Mouse (Mus musculus) limb, embryonic 11.5 days (tissue): ENCODE data around the gene Nr1d1. TPM values are rescaled to one million over a fixed set of nuclear protein-coding genes. Genes with fewer than 3 reads are reported as not detected.

Experiments
- ATAC-seq: fragments of 200-750 bp; cut with Nextera tagmentation; 2 replicates; pipeline ENCODE4 v1.8.0; 2017; ENCODE audit warnings: low read depth; ENCODE audit not compliant: insufficient number of reproducible peaks, low FRiP score, low TSS enrichment
- DNase-seq: peaks from one replicate; pipeline ENCODE4 v3.0.0-alpha.2; 2015; ENCODE audit warnings: low spot score
- H3K27ac ChIP-seq: fragments of 300-500 bp; sonication (generic); replicated peaks from 2 replicates; pipeline ENCODE4 v1.5.1; 2014; ENCODE audit warnings: low read depth, mild to moderate bottlenecking, low read length
- H3K27me3 ChIP-seq: fragments of 300-500 bp; sonication (generic); 2 replicates; pipeline ENCODE4 v1.6.1; 2014; ENCODE audit warnings: mild to moderate bottlenecking, low read length, mixed read lengths; ENCODE audit not compliant: control insufficient read depth, insufficient read depth
- H3K36me3 ChIP-seq: fragments of 300-500 bp; sonication (generic); 2 replicates; pipeline ENCODE4 v1.6.1; 2014; ENCODE audit warnings: mild to moderate bottlenecking, low read length, moderate library complexity, mixed read lengths; ENCODE audit not compliant: control insufficient read depth, insufficient read depth
- H3K4me1 ChIP-seq: fragments of 300-500 bp; sonication (generic); 2 replicates; pipeline ENCODE4 v1.6.1; 2014; ENCODE audit warnings: low read length, mixed read lengths; ENCODE audit not compliant: control insufficient read depth, insufficient read depth
- H3K4me2 ChIP-seq: fragments of 300-500 bp; sonication (generic); 2 replicates; pipeline ENCODE4 v1.6.1; 2014; ENCODE audit warnings: low read depth, mild to moderate bottlenecking, moderate library complexity; ENCODE audit not compliant: severe bottlenecking
- H3K4me3 ChIP-seq: fragments of 300-500 bp; sonication (generic); 2 replicates; pipeline ENCODE4 v1.5.1; 2014; ENCODE audit warnings: low read depth, low read length
- H3K9ac ChIP-seq: fragments of 300-500 bp; sonication (generic); 2 replicates; pipeline ENCODE4 v1.6.1; 2014; ENCODE audit warnings: mild to moderate bottlenecking, low read length
- H3K9me3 ChIP-seq: fragments of 300-500 bp; sonication (generic); 2 replicates; pipeline ENCODE4 v1.6.1; 2016; ENCODE audit warnings: low read length; ENCODE audit not compliant: control insufficient read depth
- WGBS: fragments of 180-500 bp; shearing (Covaris S2); extraction: QIAGEN DNeasy Blood & Tissue Kit; methylation state at CpG from one replicate; pipeline ENCODE4 v1.1.7; 2014; 5-methylcytosine and 5-hydroxymethylcytosine counted together
- polyA plus RNA-seq: library from polyadenylated mRNA; unstranded; fragments of >200 nt; fragmentation: Nextera tagmentation; extraction: Ambion mirVana; gene quantifications from 2 replicates; pipeline ENCODE4 v1.2.1, GENCODE M21; 2014

Gene Nr1d1
- polyA plus RNA-seq, 1 experiment from 2014 or later, result 1.0 TPM

GRCm38 (mm10) chr11:98797306-98797705 lies 22.2 kb upstream of the Nr1d1 start:
- Histone ChIP-seq H3K4me1 (peaks cover 10% of the 10 kb centered on the region), H3K27me3 (no peaks in the 10 kb centered on the region), H3K4me3 (peak overlapping the region; percentile 100), H3K9ac (peak overlapping the region; percentile 97), H3K4me2 (peak overlapping the region; percentile 88), H3K36me3 (peaks cover 24% of the 10 kb centered on the region), H3K9me3 (no peaks in the 10 kb centered on the region), H3K27ac (no peak overlapping the region)
- 15% methylated on average over 5 of the region's 5 CpGs for WGBS
- ATAC-seq (no peak), DNase-seq (no peak)

GRCm38 (mm10) chr11:98796515-98797216 lies 21.5 kb upstream of the Nr1d1 start:
- Histone ChIP-seq H3K9me3 (no peaks in the 10 kb centered on the region), H3K4me2 (peak overlapping the region; percentile 88), H3K9ac (peak overlapping the region; percentile 97), H3K36me3 (peaks cover 23% of the 10 kb centered on the region), H3K4me1 (peaks cover 10% of the 10 kb centered on the region), H3K27me3 (no peaks in the 10 kb centered on the region), H3K27ac (peak overlapping the region; percentile 100), H3K4me3 (peak overlapping the region; percentile 100)
- DNase-seq (peak; percentile 86), ATAC-seq (peak; percentile 21)
- WGBS, result 3% methylated on average over 23 of the region's 23 CpGs

GRCm38 (mm10) chr11:98795714-98796514 lies 20.8 kb upstream of the Nr1d1 start:
- peak; percentile 68 for DNase-seq
- Histone ChIP-seq H3K36me3 (peaks cover 16% of the 10 kb centered on the region), H3K27me3 (no peaks in the 10 kb centered on the region), H3K9ac (peak overlapping the region; percentile 97), H3K4me1 (peaks cover 10% of the 10 kb centered on the region), H3K4me3 (peak overlapping the region; percentile 100), H3K9me3 (no peaks in the 10 kb centered on the region), H3K4me2 (peak overlapping the region; percentile 88), H3K27ac (peak overlapping the region; percentile 100)
- peak; percentile 35 for ATAC-seq
- under 1% methylated on average over 61 of the region's 74 CpGs for WGBS

- peak; percentile 91 for DNase-seq
- no peaks in the 10 kb centered on the region for H3K27me3 ChIP-seq
- no peaks in the 10 kb centered on the region for H3K9me3 ChIP-seq
- peak; percentile 62 for ATAC-seq
- H3K27ac ChIP-seq, result peak within 1 kb of the TSS; percentile 100
- peak within 1 kb of the TSS; percentile 100 for H3K4me3 ChIP-seq
- WGBS, result 1% methylated on average over 45 of the region's 89 CpGs
- H3K4me2 ChIP-seq, result peak within 1 kb of the TSS; percentile 88
- peak within 1 kb of the TSS; percentile 97 for H3K9ac ChIP-seq
- H3K4me1 ChIP-seq, result peaks cover 10% of the 10 kb centered on the region
- peaks cover 10% of the 10 kb centered on the region for H3K36me3 ChIP-seq
Measured at GRCm38 (mm10) chr11:98795015-98795713, 20.0 kb upstream of the Nr1d1 start, which contains the start of gene Msl1. TSS of gene Msl1 (plus strand) at chr11:98795516.

GRCm38 (mm10) chr11:98794469-98795014 lies 19.4 kb upstream of the Nr1d1 start:
- no peak for DNase-seq
- Histone ChIP-seq H3K9ac (peak overlapping the region; percentile 97), H3K27ac (peak overlapping the region; percentile 100), H3K9me3 (no peaks in the 10 kb centered on the region), H3K4me2 (peak overlapping the region; percentile 88), H3K4me3 (peak overlapping the region; percentile 100), H3K4me1 (peaks cover 10% of the 10 kb centered on the region), H3K27me3 (no peaks in the 10 kb centered on the region), H3K36me3 (peaks cover 8% of the 10 kb centered on the region; the same call in 1 of the 2 replicates)
- 0% methylated on average over 28 of the region's 30 CpGs for WGBS
- ATAC-seq, result peak; percentile 61

- no peak overlapping the region for H3K4me3 ChIP-seq
- peaks cover 12% of the 10 kb centered on the region for H3K4me1 ChIP-seq
- DNase-seq, result no peak
- H3K36me3 ChIP-seq, result no peaks in the 10 kb centered on the region
- no peak overlapping the region for H3K4me2 ChIP-seq
- no peak for ATAC-seq
- 16% methylated on average over 4 of the region's 4 CpGs for WGBS
- no peaks in the 10 kb centered on the region for H3K9me3 ChIP-seq
- H3K9ac ChIP-seq, result no peak overlapping the region
- no peak overlapping the region for H3K27ac ChIP-seq
- no peaks in the 10 kb centered on the region for H3K27me3 ChIP-seq
Measured at GRCm38 (mm10) chr11:98792081-98792480, 16.9 kb upstream of the Nr1d1 start.

GRCm38 (mm10) chr11:98791448-98791847 lies 16.3 kb upstream of the Nr1d1 start:
- Histone ChIP-seq H3K27ac (no peak overlapping the region), H3K4me3 (no peak overlapping the region), H3K36me3 (no peaks in the 10 kb centered on the region), H3K9me3 (no peaks in the 10 kb centered on the region), H3K4me1 (peaks cover 18% of the 10 kb centered on the region), H3K4me2 (no peak overlapping the region), H3K9ac (no peak overlapping the region), H3K27me3 (no peaks in the 10 kb centered on the region)
- DNase-seq (no peak), ATAC-seq (no peak)
- 68% methylated on average over 1 of the region's 1 CpGs for WGBS
